Mouse (Mus musculus) stomach, postnatal 0 days (tissue): ENCODE measurements around the gene Csrp2. TPM values are rescaled to one million over a fixed set of nuclear protein-coding genes. Genes with fewer than 3 reads are reported as not detected.

ENCODE experiments used
- ATAC-seq: fragments of 200-750 bp; cut with Nextera tagmentation; 2 replicates; pipeline ENCODE4 v1.8.0; 2017; ENCODE audit not compliant: low FRiP score, low TSS enrichment
- DNase-seq: peaks from one replicate; pipeline ENCODE4 v3.0.0-alpha.2; 2016; ENCODE audit warnings: low spot score
- H3K27ac ChIP-seq: fragments of 300-500 bp; sonication (generic); replicated peaks from 2 replicates; pipeline ENCODE4 v1.5.1; 2014; ENCODE audit warnings: mild to moderate bottlenecking, control low read depth
- H3K27me3 ChIP-seq: fragments of 300-500 bp; sonication (generic); 2 replicates; pipeline ENCODE4 v1.6.1; 2014; ENCODE audit warnings: low read length; ENCODE audit not compliant: control insufficient read depth, insufficient read depth
- H3K36me3 ChIP-seq: fragments of 300-500 bp; sonication (generic); 2 replicates; pipeline ENCODE4 v1.6.1; 2014; ENCODE audit warnings: low read length, mixed read lengths; ENCODE audit not compliant: control insufficient read depth, insufficient read depth
- H3K4me1 ChIP-seq: fragments of 300-500 bp; sonication (generic); replicated peaks from 2 replicates; pipeline ENCODE4 v1.6.1; 2014; ENCODE audit warnings: antibody characterized with exemption; ENCODE audit not compliant: control insufficient read depth, insufficient read depth
- H3K4me2 ChIP-seq: fragments of 300-500 bp; sonication (generic); replicated peaks from 2 replicates; pipeline ENCODE4 v1.6.1; 2014; ENCODE audit warnings: low read depth, mild to moderate bottlenecking, control low read depth, moderate library complexity
- H3K4me3 ChIP-seq: fragments of 300-500 bp; sonication (generic); 2 replicates; pipeline ENCODE4 v1.5.1; 2014; ENCODE audit warnings: low read depth, low read length, control low read depth
- H3K9ac ChIP-seq: fragments of 300-500 bp; sonication (generic); 2 replicates; pipeline ENCODE4 v1.6.1; 2014; ENCODE audit warnings: mild to moderate bottlenecking, low read length, control low read depth, mixed read lengths
- H3K9me3 ChIP-seq: fragments of 300-500 bp; sonication (generic); 2 replicates; pipeline ENCODE4 v1.6.1; 2016; ENCODE audit warnings: low read length; ENCODE audit not compliant: control insufficient read depth
- CTCF ChIP-seq: IDR thresholded peaks from 2 replicates; pipeline ENCODE4 v1.5.1; 2016; ENCODE audit warnings: antibody characterized with exemption, low read depth, mild to moderate bottlenecking, moderate library complexity
- EP300 ChIP-seq: optimal IDR thresholded peaks from 2 replicates; pipeline ENCODE3; 2016; ENCODE audit warnings: antibody characterized with exemption
- WGBS: fragments of 180-500 bp; shearing (Covaris S2); extraction: QIAGEN DNeasy Blood & Tissue Kit; methylation state at CpG from one replicate; pipeline ENCODE4 v1.1.7; 2014; 5-methylcytosine and 5-hydroxymethylcytosine counted together
- polyA plus RNA-seq: library from polyadenylated mRNA; unstranded; fragments of >200 nt; fragmentation: Nextera tagmentation; extraction: Ambion mirVana; gene quantifications from 2 replicates; pipeline ENCODE4 v1.2.1, GENCODE M21; 2015

The Csrp2 gene
- polyA plus RNA-seq, 1 experiment from 2014 or later = 191 TPM

DNA sequence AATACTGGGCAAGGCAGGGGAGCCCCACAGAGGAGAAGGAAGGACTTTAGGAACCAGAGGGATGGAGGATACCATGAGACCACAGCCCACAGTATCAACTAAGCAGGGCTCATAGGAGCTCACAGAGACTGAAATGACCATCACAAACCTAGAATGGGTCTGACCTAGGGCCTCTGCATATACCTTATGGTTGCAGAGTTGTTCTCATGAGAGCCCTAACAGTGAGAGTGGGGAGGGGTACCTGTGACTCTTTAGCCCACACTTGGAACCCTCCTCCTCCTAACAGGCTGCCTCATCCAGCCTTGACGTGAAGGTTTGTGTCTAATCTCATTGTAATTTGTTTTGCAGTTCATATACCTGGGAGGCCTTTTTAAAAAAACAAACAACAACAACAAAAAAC, 55.3 kb downstream of the Csrp2 start:
- peaks cover 5% of the 10 kb centered on the region; the same call in 1 of the 2 replicates for H3K36me3 ChIP-seq
- WGBS = 90% methylated on average over 1 of the region's 1 CpGs
- H3K9ac ChIP-seq = no peak overlapping the region
- H3K9me3 ChIP-seq = no peaks in the 10 kb centered on the region
- no peak overlapping the region for H3K4me2 ChIP-seq
- H3K4me1 ChIP-seq = 0 out of 2 replicates have a peak, but pooled peaks cover 2% of the 10 kb centered on the region
- H3K27me3 ChIP-seq = no peaks in the 10 kb centered on the region
- H3K27ac ChIP-seq = no peak overlapping the region
- no peak overlapping the region for H3K4me3 ChIP-seq
- TF ChIP-seq EP300 (no peak), CTCF (no peak)
- no peak for ATAC-seq
- DNase-seq = no peak

- Histone ChIP-seq H3K9me3 (no peaks in the 10 kb centered on the region), H3K27ac (no peak overlapping the region), H3K9ac (no peak overlapping the region), H3K36me3 (peaks cover 5% of the 10 kb centered on the region; the same call in 1 of the 2 replicates), H3K4me2 (no peak overlapping the region), H3K4me1 (0 out of 2 replicates have a peak, but pooled peaks cover 2% of the 10 kb centered on the region), H3K27me3 (no peaks in the 10 kb centered on the region), H3K4me3 (no peak overlapping the region)
- 0% methylated on average over 1 of the region's 1 CpGs for WGBS
- no peak for ATAC-seq
- TF ChIP-seq CTCF (peak; percentile 89), EP300 (no peak)
- DNase-seq = no peak
These were observed 56.5 kb downstream of the Csrp2 start for GRCm38 (mm10) chr10:110976046-110976445.

DNA sequence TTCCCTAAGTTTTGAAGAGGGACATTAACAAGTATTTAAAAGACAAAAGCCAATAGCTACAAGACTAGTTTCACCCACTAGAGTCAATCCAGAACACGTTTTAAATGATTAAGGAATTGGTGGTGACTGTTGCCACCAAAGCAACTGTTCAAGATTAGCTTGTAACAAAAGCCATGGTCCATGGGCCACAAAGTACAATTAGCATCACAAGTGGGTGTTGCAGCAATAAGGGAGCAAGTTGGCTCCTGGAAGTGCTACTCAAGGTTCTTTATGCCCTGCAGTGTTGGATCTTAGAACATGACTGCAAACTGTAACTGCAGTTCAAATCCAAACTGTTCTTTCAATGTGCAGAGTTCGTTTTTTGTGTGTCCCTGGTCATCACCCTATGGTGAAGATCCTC, 57.8 kb downstream of the Csrp2 start:
- H3K36me3 ChIP-seq = peaks cover 5% of the 10 kb centered on the region; the same call in 1 of the 2 replicates
- no peaks in the 10 kb centered on the region for H3K4me1 ChIP-seq
- H3K4me3 ChIP-seq = no peak overlapping the region
- no peak overlapping the region for H3K9ac ChIP-seq
- DNase-seq = no peak
- WGBS = 52% methylated on average over 2 of the region's 2 CpGs
- H3K27me3 ChIP-seq = no peaks in the 10 kb centered on the region
- TF ChIP-seq EP300 (no peak), CTCF (no peak)
- no peak for ATAC-seq
- no peaks in the 10 kb centered on the region for H3K9me3 ChIP-seq
- H3K4me2 ChIP-seq = no peak overlapping the region
- H3K27ac ChIP-seq = no peak overlapping the region

DNA sequence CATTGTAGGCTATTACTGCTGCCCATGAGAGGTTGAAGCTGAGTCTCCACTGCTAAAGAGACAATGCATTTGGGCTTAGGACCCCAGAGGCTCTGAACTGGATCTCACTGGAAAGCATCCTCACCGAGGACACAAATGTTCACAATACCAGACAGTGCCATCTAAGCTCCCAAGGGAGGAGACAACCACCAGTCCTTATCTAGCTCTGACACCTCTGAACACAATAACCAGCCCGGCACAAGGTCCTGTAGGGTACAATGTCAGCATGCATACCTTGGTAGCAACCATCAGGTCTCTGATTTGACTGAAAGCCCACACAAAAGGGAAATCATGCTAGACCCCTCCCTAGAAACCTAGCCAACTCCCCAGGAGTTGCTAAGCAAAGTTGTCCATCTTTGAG, 59.8 kb downstream of the Csrp2 start:
- ATAC-seq (no peak), DNase-seq (no peak)
- TF ChIP-seq CTCF (no peak), EP300 (no peak)
- 88% methylated on average over 2 of the region's 2 CpGs for WGBS
- Histone ChIP-seq H3K36me3 (peaks cover 3% of the 10 kb centered on the region; the same call in 1 of the 2 replicates), H3K27ac (no peak overlapping the region), H3K9me3 (no peaks in the 10 kb centered on the region), H3K27me3 (no peaks in the 10 kb centered on the region), H3K4me2 (no peak overlapping the region), H3K4me3 (no peak overlapping the region), H3K4me1 (no peaks in the 10 kb centered on the region), H3K9ac (no peak overlapping the region)

GRCm38 (mm10) chr10:110980441-110980840, 60.9 kb downstream of the Csrp2 start:
- 86% methylated on average over 6 of the region's 6 CpGs for WGBS

GRCm38 (mm10) chr10:110982771-110983170, 63.2 kb downstream of the Csrp2 start:
- TF ChIP-seq CTCF = no peak
- TF ChIP-seq EP300 = no peak
- DNase-seq (no peak), ATAC-seq (no peak)
- H3K9me3 ChIP-seq = no peaks in the 10 kb centered on the region
- no peak overlapping the region for H3K9ac ChIP-seq
- H3K4me1 ChIP-seq = no peaks in the 10 kb centered on the region
- WGBS = 76% methylated on average over 4 of the region's 4 CpGs
- peaks cover 3% of the 10 kb centered on the region; the same call in 1 of the 2 replicates for H3K36me3 ChIP-seq
- no peak overlapping the region for H3K4me2 ChIP-seq
- H3K4me3 ChIP-seq = no peak overlapping the region
- H3K27ac ChIP-seq = no peak overlapping the region
- H3K27me3 ChIP-seq = no peaks in the 10 kb centered on the region

More at GRCm38 (mm10) chr10:110980441-110980840, 60.9 kb downstream of the Csrp2 start:
- H3K9me3 ChIP-seq = no peaks in the 10 kb centered on the region
- H3K9ac ChIP-seq = no peak overlapping the region
- no peaks in the 10 kb centered on the region for H3K27me3 ChIP-seq
- no peak overlapping the region for H3K4me2 ChIP-seq
- peaks cover 3% of the 10 kb centered on the region; the same call in 1 of the 2 replicates for H3K36me3 ChIP-seq
- no peaks in the 10 kb centered on the region for H3K4me1 ChIP-seq
- ATAC-seq = no peak
- no peak overlapping the region for H3K27ac ChIP-seq
- no peak for TF ChIP-seq CTCF
- TF ChIP-seq EP300 = no peak
- no peak overlapping the region for H3K4me3 ChIP-seq
- no peak for DNase-seq
